Mouse (Mus musculus) liver, embryonic 13.5 days (tissue): ENCODE results near the gene Camta2. TPM values are rescaled to one million over a fixed set of nuclear protein-coding genes. Genes with fewer than 3 reads are reported as not detected.

Source experiments
- ATAC-seq: fragments of 200-750 bp; cut with Nextera tagmentation; 2 replicates; pipeline ENCODE4 v1.8.0; 2017; ENCODE audit warnings: low read depth, mild to moderate bottlenecking, moderate number of reproducible peaks, moderate library complexity
- DNase-seq: peaks from one replicate; pipeline ENCODE4 v3.0.0; 2022
- H3K27ac ChIP-seq: fragments of 300-500 bp; sonication (generic); 2 replicates; pipeline ENCODE4 v1.5.1; 2015; ENCODE audit warnings: moderate library complexity, mild to moderate bottlenecking, inconsistent platforms
- H3K27me3 ChIP-seq: fragments of 300-500 bp; sonication (generic); 2 replicates; pipeline ENCODE4 v1.6.1; 2015; ENCODE audit warnings: mild to moderate bottlenecking, inconsistent platforms
- H3K36me3 ChIP-seq: fragments of 300-500 bp; sonication (generic); 2 replicates; pipeline ENCODE4 v1.6.1; 2015; ENCODE audit warnings: mild to moderate bottlenecking, inconsistent platforms
- H3K4me1 ChIP-seq: fragments of 300-500 bp; sonication (generic); replicated peaks from 2 replicates; pipeline ENCODE4 v1.6.1; 2015; ENCODE audit warnings: inconsistent platforms
- H3K4me2 ChIP-seq: fragments of 300-500 bp; sonication (generic); 2 replicates; pipeline ENCODE4 v1.6.1; 2015; ENCODE audit warnings: inconsistent platforms, mild to moderate bottlenecking, moderate library complexity
- H3K4me3 ChIP-seq: fragments of 300-500 bp; sonication (generic); replicated peaks from 2 replicates; pipeline ENCODE4 v1.5.1; 2015; ENCODE audit warnings: mild to moderate bottlenecking, inconsistent platforms
- H3K9ac ChIP-seq: fragments of 300-500 bp; sonication (generic); 2 replicates; pipeline ENCODE4 v1.6.1; 2015; ENCODE audit warnings: mild to moderate bottlenecking, inconsistent platforms
- H3K9me3 ChIP-seq: fragments of 300-500 bp; sonication (generic); replicated peaks from 2 replicates; pipeline ENCODE4 v1.6.1; 2016; ENCODE audit warnings: inconsistent platforms
- WGBS: fragments of 180-500 bp; shearing (Covaris S2); methylation state at CpG from one replicate; pipeline ENCODE4 v1.1.7; 2015; ENCODE audit not compliant: insufficient replicate concordance; 5-methylcytosine and 5-hydroxymethylcytosine counted together
- polyA plus RNA-seq: library from polyadenylated mRNA; unstranded; fragments of >200 nt; fragmentation: Nextera tagmentation; extraction: Ambion mirVana; gene quantifications from 2 replicates; pipeline ENCODE4 v1.2.1, GENCODE M21; 2015

Camta2 gene
- polyA plus RNA-seq, 1 experiment from 2014 or later, result 2.8 TPM

- H3K9me3 ChIP-seq, result no peaks in the 10 kb centered on the region
- peak within 1 kb of the TSS; percentile 99 for H3K27ac ChIP-seq
- H3K9ac ChIP-seq, result peak within 1 kb of the TSS; percentile 99
- H3K27me3 ChIP-seq, result no peaks in the 10 kb centered on the region
- peaks cover 67% of the 10 kb centered on the region for H3K4me1 ChIP-seq
- peaks cover 53% of the 10 kb centered on the region for H3K36me3 ChIP-seq
- H3K4me3 ChIP-seq, result peak within 1 kb of the TSS; percentile 85
- peak; percentile 82 for ATAC-seq
- WGBS, result under 1% methylated on average over 63 of the region's 63 CpGs
- peak; percentile 96 for DNase-seq
- peak within 1 kb of the TSS; percentile 98 for H3K4me2 ChIP-seq
Measured at GRCm38 (mm10) chr11:70646691-70647650, 40.9 kb downstream of the Camta2 start, which contains the start of the genes Rnf167 and Slc25a11. Gene Rnf167, plus strand, starts transcription at chr11:70647235. Gene Slc25a11, minus strand, starts transcription at chr11:70647479.

DNA sequence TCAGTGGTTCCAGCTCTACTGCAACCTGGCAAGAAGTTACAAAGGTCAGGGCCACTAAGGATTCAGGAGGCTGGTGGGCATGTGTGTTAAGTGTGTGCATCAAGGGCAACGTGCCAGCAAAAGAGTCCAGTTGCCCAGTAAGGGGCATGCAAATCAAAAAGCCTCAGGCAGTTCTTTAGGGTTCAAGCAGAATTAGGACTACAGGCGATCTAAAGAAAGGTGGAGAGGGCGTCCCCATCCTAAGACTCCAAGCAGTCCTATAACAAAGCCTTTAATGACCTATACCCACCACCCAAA lies 41.7 kb downstream of the Camta2 start:
- Histone ChIP-seq H3K27ac (peak overlapping the region; percentile 99), H3K9ac (peak overlapping the region; percentile 99), H3K27me3 (no peaks in the 10 kb centered on the region), H3K4me1 (peaks cover 62% of the 10 kb centered on the region), H3K4me2 (peak overlapping the region; percentile 98), H3K4me3 (peak overlapping the region; percentile 85), H3K9me3 (no peaks in the 10 kb centered on the region), H3K36me3 (peaks cover 46% of the 10 kb centered on the region)
- no peak for ATAC-seq
- 27% methylated on average over 3 of the region's 3 CpGs for WGBS
- no peak for DNase-seq

GRCm38 (mm10) chr11:70645461-70646258 lies 42.2 kb downstream of the Camta2 start:
- Histone ChIP-seq H3K36me3 (peaks cover 40% of the 10 kb centered on the region), H3K4me1 (peaks cover 62% of the 10 kb centered on the region), H3K4me3 (peak overlapping the region; percentile 85), H3K27me3 (no peaks in the 10 kb centered on the region), H3K9ac (peak overlapping the region; percentile 99), H3K27ac (peak overlapping the region; percentile 99), H3K9me3 (no peaks in the 10 kb centered on the region), H3K4me2 (peak overlapping the region; percentile 98)
- ATAC-seq, result no peak
- WGBS, result 81% methylated on average over 12 of the region's 12 CpGs
- no peak for DNase-seq

- DNase-seq, result no peak
- no peaks in the 10 kb centered on the region for H3K9me3 ChIP-seq
- H3K4me2 ChIP-seq, result peak overlapping the region; percentile 98; the same call in 1 of the 2 replicates
- no peaks in the 10 kb centered on the region for H3K27me3 ChIP-seq
- ATAC-seq, result no peak
- peak overlapping the region; percentile 99; the same call in 1 of the 2 replicates for H3K9ac ChIP-seq
- H3K36me3 ChIP-seq, result peaks cover 30% of the 10 kb centered on the region
- peaks cover 62% of the 10 kb centered on the region for H3K4me1 ChIP-seq
- 88% methylated on average over 8 of the region's 8 CpGs for WGBS
- no peak overlapping the region for H3K4me3 ChIP-seq
- H3K27ac ChIP-seq, result no peak overlapping the region
Measured at GRCm38 (mm10) chr11:70644564-70645103, 43.3 kb downstream of the Camta2 start.

GRCm38 (mm10) chr11:70643051-70643450 lies 44.9 kb downstream of the Camta2 start:
- WGBS, result 81% methylated on average over 6 of the region's 6 CpGs
- Histone ChIP-seq H3K4me1 (peaks cover 62% of the 10 kb centered on the region), H3K9ac (no peak overlapping the region), H3K27me3 (no peaks in the 10 kb centered on the region), H3K4me3 (no peak overlapping the region), H3K9me3 (no peaks in the 10 kb centered on the region), H3K4me2 (0 out of 2 replicates have a peak overlapping the region, but pooled peaks have one; percentile 5), H3K36me3 (peaks cover 19% of the 10 kb centered on the region), H3K27ac (0 out of 2 replicates have a peak overlapping the region, but pooled peaks have one; percentile 6)
- ATAC-seq (no peak), DNase-seq (no peak)

- Histone ChIP-seq H3K4me1 (peaks cover 73% of the 10 kb centered on the region), H3K4me3 (no peak overlapping the region; the same call in 1 of the 2 replicates), H3K4me2 (no peak overlapping the region), H3K27ac (peak overlapping the region; percentile 37), H3K36me3 (peaks cover 19% of the 10 kb centered on the region), H3K9me3 (no peaks in the 10 kb centered on the region), H3K27me3 (no peaks in the 10 kb centered on the region), H3K9ac (0 out of 2 replicates have a peak overlapping the region, but pooled peaks have one; percentile 7)
- DNase-seq (no peak), ATAC-seq (no peak)
- 59% methylated on average over 7 of the region's 7 CpGs for WGBS
Measured at GRCm38 (mm10) chr11:70641241-70641640, 46.7 kb downstream of the Camta2 start.

- H3K4me1 ChIP-seq, result peaks cover 60% of the 10 kb centered on the region
- peaks cover 11% of the 10 kb centered on the region for H3K36me3 ChIP-seq
- peak overlapping the region; percentile 39; the same call in 1 of the 2 replicates for H3K4me3 ChIP-seq
- no peaks in the 10 kb centered on the region for H3K9me3 ChIP-seq
- no peaks in the 10 kb centered on the region for H3K27me3 ChIP-seq
- WGBS, result 69% methylated on average over 8 of the region's 8 CpGs
- DNase-seq, result no peak
- peak overlapping the region; percentile 65 for H3K4me2 ChIP-seq
- ATAC-seq, result no peak
- peak overlapping the region; percentile 67 for H3K9ac ChIP-seq
- peak overlapping the region; percentile 89; the same call in 1 of the 2 replicates for H3K27ac ChIP-seq
Measured at GRCm38 (mm10) chr11:70639976-70640375, 47.9 kb downstream of the Camta2 start.

DNA sequence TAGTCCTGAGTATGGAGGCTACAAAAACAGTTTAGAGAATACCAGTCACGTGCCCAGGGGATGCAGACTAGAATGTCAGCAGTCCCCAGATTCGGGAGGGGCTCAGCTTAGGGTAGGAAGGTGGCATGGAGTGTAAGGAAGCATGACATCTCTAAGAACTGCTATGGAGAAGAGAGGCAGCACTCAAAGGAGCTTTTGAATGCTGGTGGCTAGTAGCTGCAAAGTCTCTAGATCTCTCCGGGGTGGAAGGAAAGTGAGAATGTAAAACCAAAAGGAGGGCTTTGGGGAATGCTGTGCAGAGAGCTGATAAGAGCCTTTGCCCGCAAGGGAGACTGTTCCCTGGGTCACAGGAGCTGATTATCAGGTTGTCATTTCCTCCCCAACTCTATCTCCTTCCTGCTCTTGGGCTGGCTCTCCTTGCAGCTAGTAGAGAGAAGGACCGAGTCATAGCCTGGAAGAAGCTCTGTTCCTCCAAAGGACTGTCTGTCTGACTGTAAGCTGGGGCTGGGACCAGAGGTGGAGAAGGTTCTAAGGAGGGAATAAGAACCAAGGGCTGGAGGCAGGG lies 49.1 kb downstream of the Camta2 start, which contains the start of gene Gp1ba:
Gene Gp1ba, plus strand, starts transcription at position 409 of the 565 bp plus-strand sequence.
- DNase-seq (peak; percentile 68), ATAC-seq (peak; percentile 94)
- Histone ChIP-seq H3K36me3 (no peaks in the 10 kb centered on the region), H3K9ac (peak within 1 kb of the TSS; percentile 67), H3K4me2 (peak within 1 kb of the TSS; percentile 65), H3K9me3 (no peaks in the 10 kb centered on the region), H3K4me1 (peaks cover 57% of the 10 kb centered on the region), H3K4me3 (peak within 1 kb of the TSS; percentile 39), H3K27ac (peak within 1 kb of the TSS; percentile 89), H3K27me3 (no peaks in the 10 kb centered on the region)
- 4% methylated on average over 5 of the region's 5 CpGs for WGBS

- H3K9ac ChIP-seq, result peak overlapping the region; percentile 67
- no peaks in the 10 kb centered on the region for H3K36me3 ChIP-seq
- WGBS, result 31% methylated on average over 1 of the region's 1 CpGs
- peak; percentile 13; the same call in 1 of the 2 replicates for ATAC-seq
- H3K27ac ChIP-seq, result peak overlapping the region; percentile 89
- H3K4me2 ChIP-seq, result peak overlapping the region; percentile 65
- peak overlapping the region; percentile 39 for H3K4me3 ChIP-seq
- no peaks in the 10 kb centered on the region for H3K27me3 ChIP-seq
- H3K9me3 ChIP-seq, result no peaks in the 10 kb centered on the region
- H3K4me1 ChIP-seq, result peaks cover 57% of the 10 kb centered on the region
- DNase-seq, result no peak
Measured at GRCm38 (mm10) chr11:70638293-70638692, 49.6 kb downstream of the Camta2 start.

DNA sequence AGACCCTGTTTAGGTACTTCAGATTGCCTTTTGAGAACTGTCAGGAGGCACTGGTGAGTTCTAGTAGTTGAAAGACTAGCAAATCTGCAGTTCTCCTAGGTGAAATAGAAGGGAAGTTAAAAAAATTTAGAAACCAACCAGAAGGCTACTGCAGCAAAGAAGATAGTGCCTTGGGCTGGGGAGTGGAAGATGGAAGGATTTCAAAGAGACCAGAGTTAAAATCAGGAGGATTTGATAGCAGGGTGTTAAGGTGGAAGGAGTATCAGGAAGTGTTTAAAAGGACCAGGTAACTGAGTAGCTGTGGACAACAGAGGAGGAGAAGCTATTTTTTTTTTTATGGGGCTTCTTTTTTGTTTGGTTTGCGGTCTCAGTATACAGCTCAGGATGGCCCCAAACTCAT lies 50.1 kb downstream of the Camta2 start:
- ATAC-seq (no peak), DNase-seq (no peak)
- Histone ChIP-seq H3K9me3 (no peaks in the 10 kb centered on the region), H3K27me3 (no peaks in the 10 kb centered on the region), H3K4me3 (no peak overlapping the region), H3K4me2 (peak overlapping the region; percentile 65; the same call in 1 of the 2 replicates), H3K27ac (peak overlapping the region; percentile 89), H3K36me3 (no peaks in the 10 kb centered on the region), H3K9ac (peak overlapping the region; percentile 67), H3K4me1 (peaks cover 57% of the 10 kb centered on the region)
- WGBS, result 70% methylated on average over 1 of the region's 1 CpGs
